Mouse (Mus musculus) kidney, adult 2 months (tissue): ENCODE measurements around the gene Hoxb4.
A peak's percentile ranks its signal among the peaks of the same experiment; 100 is the strongest.

ENCODE experiments used
- CTCF ChIP-seq: fragments of 200-500 bp; conservative IDR thresholded peaks from 2 replicates; pipeline ENCODE4 v1.5.1; 2011; ENCODE audit warnings: low read depth, mild to moderate bottlenecking, control low read depth, low read length, moderate library complexity, mixed read lengths; ENCODE audit not compliant: insufficient read depth, insufficient read length
- POLR2A ChIP-seq: fragments of 200-500 bp; IDR thresholded peaks from one replicate; pipeline ENCODE4 v1.6.1; 2011; ENCODE audit warnings: low read depth, low read length, control low read depth

DNA sequence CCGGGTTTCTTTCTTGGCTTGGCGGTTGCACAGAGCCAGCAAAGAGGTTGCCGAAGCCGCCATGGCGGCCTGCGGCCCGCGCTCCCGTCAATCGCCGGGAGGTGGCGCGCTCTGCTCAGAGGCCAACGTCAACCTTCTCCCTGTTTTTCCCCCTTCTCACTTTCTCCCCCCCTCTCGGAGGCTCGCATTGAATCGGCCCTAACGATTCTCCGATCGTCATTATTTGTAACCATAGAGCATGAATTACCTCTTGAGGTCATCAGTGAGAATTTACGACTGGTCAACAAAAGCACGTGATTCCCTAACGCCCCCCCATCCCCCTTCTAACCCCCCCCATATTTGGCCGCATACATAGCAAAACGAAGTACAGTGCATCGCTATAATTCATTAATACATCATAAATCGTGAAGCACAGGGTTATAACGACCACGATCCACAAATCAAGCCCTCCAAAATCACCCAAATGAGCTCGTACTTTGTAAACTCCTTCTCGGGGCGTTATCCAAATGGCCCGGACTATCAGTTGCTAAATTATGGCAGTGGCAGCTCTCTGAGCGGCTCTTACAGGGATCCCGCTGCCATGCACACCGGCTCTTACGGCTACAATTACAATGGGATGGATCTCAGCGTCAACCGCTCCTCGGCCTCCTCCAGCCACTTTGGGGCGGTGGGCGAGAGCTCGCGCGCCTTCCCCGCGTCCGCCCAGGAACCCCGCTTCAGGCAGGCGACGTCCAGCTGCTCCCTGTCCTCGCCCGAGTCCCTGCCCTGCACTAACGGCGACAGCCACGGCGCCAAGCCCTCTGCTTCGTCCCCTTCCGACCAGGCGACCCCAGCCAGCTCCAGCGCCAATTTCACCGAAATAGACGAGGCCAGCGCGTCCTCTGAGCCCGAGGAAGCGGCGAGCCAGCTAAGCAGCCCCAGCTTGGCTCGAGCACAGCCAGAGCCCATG, 14.6 kb upstream of the Hoxb4 start, which contains the start of gene Hoxb5:
- peak; percentile 79 for TF ChIP-seq CTCF
- no peak for TF ChIP-seq POLR2A
